ENCODE assay signal across 21 mouse cellular contexts in the genomic region with DNA sequence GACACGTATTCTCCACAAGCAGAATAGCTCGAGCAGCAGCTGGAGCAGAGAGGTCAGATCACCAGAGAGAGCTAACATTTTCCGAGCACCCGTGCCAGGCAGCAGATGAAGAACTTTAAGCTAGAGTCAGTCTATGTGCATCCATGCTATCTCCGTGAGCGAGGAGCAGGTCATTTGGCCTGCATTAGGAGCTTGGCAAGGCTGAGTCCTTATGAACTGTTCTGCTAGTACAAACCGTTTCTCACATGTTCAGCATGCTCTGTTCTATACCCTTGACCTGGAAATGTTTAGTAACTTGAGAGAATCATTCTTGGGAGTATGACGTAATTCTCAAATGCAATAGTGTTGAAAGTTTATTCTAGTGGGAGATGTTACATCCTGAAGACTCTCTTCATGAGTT. TPM values are rescaled to one million over a fixed set of nuclear protein-coding genes. Genes with fewer than 3 reads are reported as not detected.
"Had no signal": no experiment of that assay in that cellular context is flagged by ENCODE, and none has a peak within 500 bp of the region (broad histone marks: within the 10 kb centered on the region; RNA-seq: fewer than 3 reads in every experiment).

No protein-coding gene starts in this region.

- DNase-seq: lung, adult 18-20 months; lung, embryonic 14.5 days; lung, postnatal 10 days; lung, postnatal 4 days; midbrain, embryonic 14.5 days; retina, postnatal 1 day; right cerebral cortex, adult 18-20 months; right cerebral cortex, postnatal 25 days; right cerebral cortex, postnatal 4 days; spleen, adult 18-20 months; thymus, adult 18-20 months; thymus, postnatal 14 days; thymus, postnatal 36 days had no signal

- H3K9ac ChIP-seq: lung, embryonic 14.5 days; midbrain, embryonic 12.5 days; neural tube, embryonic 13.5 days; neural tube, embryonic 15.5 days had no signal

- H3K27ac ChIP-seq: midbrain, embryonic 10.5 days; midbrain, embryonic 12.5 days; neural tube, embryonic 13.5 days; neural tube, embryonic 15.5 days had no signal

- H3K4me2 ChIP-seq: lung, embryonic 14.5 days; midbrain, embryonic 12.5 days; neural tube, embryonic 13.5 days; neural tube, embryonic 15.5 days had no signal

- H3K4me1 ChIP-seq: midbrain, embryonic 10.5 days; midbrain, embryonic 12.5 days; neural tube, embryonic 13.5 days; neural tube, embryonic 15.5 days had no signal

- ATAC-seq: midbrain, embryonic 16.5 days had no signal

- H3K36me3 ChIP-seq: midbrain, embryonic 10.5 days; midbrain, embryonic 12.5 days; neural tube, embryonic 13.5 days; neural tube, embryonic 15.5 days had no signal

- H3K27me3 ChIP-seq: midbrain, embryonic 12.5 days; neural tube, embryonic 13.5 days; neural tube, embryonic 15.5 days had no signal

- H3K9me3 ChIP-seq: midbrain, embryonic 10.5 days; midbrain, embryonic 12.5 days; neural tube, embryonic 13.5 days; neural tube, embryonic 15.5 days had no signal

- H3K4me3 ChIP-seq: midbrain, embryonic 10.5 days; midbrain, embryonic 12.5 days; myocyte; neural tube, embryonic 13.5 days; neural tube, embryonic 15.5 days had no signal

RNA-seq across cellular contexts. Expression of a gene that starts 28.3 kb away (rescaled TPM):
- total RNA-seq: megakaryocyte, adult 5-6 weeks; megakaryocyte-erythroid progenitor cell, adult 5-6 weeks had no signal
- polyA plus RNA-seq: myocyte had no signal
